Mouse (Mus musculus) adrenal gland, adult 18-20 months (tissue): Measurements from ENCODE around the gene Plekhg2. TPM values are rescaled to one million over a fixed set of nuclear protein-coding genes. Genes with fewer than 3 reads are reported as not detected.

ENCODE experiments used
- DNase-seq, 2 experiments: peaks; one replicate each; pipeline ENCODE4 v3.0.0; 2021 to 2022; ENCODE audit warnings: low spot score in 2 of 2
- total RNA-seq, 2 experiments: library from RNA; stranded (reverse); gene quantifications; 1 replicate in 1 of 2; 2 replicates in 1 of 2; pipeline ENCODE4 v1.2.3; 2021

The Plekhg2 gene
- total RNA-seq, 2 experiments from 2014 or later: 14.4 to 22.2 TPM

GRCm38 (mm10) chr7:28368276-28368920, 4.0 kb downstream of the Plekhg2 start:
- DNase-seq: no peak

DNA sequence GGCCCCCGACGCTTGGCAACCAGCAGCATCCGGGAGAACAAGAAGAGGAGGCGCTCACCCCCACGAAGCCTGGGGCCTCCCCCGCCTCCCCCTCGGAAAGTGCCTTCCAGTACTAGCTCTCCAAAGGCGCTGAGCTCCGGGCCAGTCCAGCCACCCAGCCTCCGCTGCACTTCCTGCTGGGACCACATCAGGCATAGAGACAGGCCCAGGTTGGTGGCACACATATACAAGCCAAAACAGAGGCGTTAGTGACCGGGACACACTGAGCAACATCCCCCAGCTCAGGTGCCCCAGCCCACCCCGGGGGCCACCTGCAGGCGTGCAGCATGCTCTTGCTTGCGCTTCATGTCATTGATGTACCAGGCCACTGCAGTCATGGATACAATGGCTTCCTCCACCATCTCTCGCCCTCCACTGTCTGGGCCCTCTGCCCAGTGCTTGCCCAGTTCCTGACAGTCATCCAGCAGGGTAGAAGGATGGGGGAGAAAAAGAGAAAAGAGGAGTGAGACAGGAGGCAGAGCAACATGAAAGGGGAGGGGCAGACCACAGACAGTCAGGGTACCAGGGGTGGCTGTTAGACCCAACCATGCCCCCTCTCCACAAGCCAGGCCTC, 4.6 kb downstream of the Plekhg2 start:
- no peak for DNase-seq

GRCm38 (mm10) chr7:28362441-28363060, 9.8 kb downstream of the Plekhg2 start:
- no peak for DNase-seq

- no peak for DNase-seq
Observed at GRCm38 (mm10) chr7:28361647-28362341, 10.6 kb downstream of the Plekhg2 start.

GRCm38 (mm10) chr7:28360291-28360690, 12.1 kb downstream of the Plekhg2 start:
- DNase-seq: no peak

GRCm38 (mm10) chr7:28359854-28360253, 12.5 kb downstream of the Plekhg2 start:
- DNase-seq: no peak

- DNase-seq: no peak
Observed at GRCm38 (mm10) chr7:28358431-28358830, 14.0 kb downstream of the Plekhg2 start.

DNA sequence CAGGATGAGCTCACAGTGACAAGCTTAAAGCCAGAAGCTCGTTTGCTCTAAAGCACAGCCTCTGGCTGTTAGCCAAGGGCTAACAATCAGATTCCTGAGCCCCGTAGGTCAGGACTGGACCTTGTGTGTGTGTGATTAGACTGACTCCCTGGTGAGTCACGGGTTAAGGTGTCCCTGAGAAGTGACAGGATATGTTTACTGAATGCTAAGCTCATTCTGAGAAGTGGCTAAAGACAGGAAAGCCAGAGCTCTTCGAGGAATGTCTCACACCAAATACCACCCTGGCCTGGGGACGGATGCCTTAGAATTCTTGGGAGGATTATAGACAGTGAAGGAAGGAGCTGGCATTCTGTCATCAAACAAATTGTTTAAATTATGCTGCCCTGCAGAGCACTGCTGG, 14.4 kb downstream of the Plekhg2 start:
- DNase-seq: no peak

DNA sequence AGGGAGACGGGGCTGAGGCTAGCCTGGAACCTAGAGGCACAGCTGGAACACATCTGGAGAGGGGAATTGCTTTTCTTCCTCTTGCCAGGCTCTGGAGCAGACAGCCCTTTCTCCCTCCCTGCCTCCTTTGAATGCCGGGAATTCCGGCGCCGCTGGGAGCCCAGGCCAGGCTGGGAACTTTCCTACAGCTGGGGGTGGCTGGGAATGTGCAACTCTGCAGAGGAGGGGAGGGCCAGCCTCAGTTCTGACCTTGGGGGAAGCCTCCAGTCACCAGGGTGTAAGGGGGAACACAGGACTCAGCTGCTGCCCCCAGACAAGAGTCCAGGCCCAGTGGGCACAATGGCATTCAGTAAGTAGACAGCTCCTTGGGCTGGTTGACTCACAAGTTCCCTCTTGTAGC, 15.4 kb downstream of the Plekhg2 start:
- DNase-seq: no peak

- DNase-seq: no peak
Observed at GRCm38 (mm10) chr7:28355221-28355620, 17.2 kb downstream of the Plekhg2 start.

DNA sequence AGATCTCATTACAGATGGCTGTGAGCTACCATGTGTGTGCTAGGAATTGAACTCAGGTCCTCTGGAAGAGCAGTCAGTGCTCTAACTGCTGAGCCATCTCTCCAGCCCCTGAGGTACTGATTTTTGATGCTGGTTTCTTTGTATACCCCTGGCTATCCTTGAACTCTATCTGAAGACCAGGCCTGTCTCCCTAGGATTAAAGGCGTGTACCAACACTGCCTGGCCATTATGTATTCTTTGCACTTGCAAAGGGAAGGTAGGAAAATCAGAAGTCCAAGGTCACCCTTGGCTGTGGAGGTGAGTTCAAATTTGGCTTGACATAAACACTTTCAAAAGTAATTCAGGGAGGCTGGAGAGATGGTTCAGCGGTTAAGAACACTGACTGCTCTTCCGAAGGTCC, 17.8 kb downstream of the Plekhg2 start:
- DNase-seq: no peak

DNA sequence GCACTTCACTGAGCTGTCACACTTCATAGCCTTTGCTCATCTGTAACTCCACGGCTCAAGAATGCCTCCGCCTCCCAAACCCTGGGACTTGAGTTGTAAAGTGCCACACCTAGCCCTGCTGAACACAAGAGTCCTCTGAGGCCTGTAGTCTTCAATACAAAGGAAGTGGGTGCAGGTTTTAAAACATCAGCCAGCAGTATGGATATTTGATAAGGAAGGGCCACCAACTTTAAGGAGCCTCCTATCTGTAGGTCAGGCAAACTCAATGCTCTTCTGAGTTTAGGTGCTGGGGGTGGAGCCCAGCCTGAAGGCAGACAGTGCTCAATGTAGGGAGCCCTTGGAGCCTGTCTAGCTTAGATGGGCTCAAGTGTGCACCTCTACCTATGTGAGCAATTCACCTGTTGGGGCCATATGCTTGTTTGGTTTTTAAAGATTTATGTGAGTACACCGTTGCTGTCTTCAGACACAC, 18.3 kb downstream of the Plekhg2 start:
- no peak for DNase-seq

- no peak for DNase-seq
Observed at GRCm38 (mm10) chr7:28353267-28353666, 19.1 kb downstream of the Plekhg2 start.

DNA sequence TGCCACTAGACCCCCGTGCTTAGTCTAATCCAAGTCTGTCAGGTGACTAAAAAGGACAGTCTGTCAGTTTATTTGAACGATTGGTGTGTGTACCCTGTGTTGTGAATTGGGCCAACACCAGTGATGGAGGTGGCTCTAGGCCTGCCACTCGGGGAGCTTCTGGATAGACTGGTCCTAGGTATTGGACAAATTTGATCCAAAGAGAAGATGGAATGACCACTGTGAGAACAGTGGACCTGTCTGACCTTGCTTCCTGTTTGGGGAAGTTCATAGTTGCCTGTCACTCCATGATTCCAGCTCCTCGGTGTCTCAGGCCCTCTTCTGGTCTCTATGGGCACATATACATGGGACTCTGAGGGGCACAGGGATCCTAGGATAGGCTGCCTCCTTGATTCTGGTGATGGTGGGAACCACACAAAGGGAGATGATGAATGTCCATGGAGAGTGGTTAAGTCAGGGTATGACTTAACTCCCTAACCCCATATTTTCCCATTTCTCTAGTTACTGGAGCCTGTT, 20.7 kb downstream of the Plekhg2 start:
- no peak for DNase-seq

GRCm38 (mm10) chr7:28350155-28350883, 22.1 kb downstream of the Plekhg2 start, which contains the start of gene Rps16:
Gene Rps16, plus strand, starts transcription at chr7:28350652.
- DNase-seq: peak; percentile 98

- no peak for DNase-seq
Observed at GRCm38 (mm10) chr7:28348601-28349000, 23.8 kb downstream of the Plekhg2 start.

DNA sequence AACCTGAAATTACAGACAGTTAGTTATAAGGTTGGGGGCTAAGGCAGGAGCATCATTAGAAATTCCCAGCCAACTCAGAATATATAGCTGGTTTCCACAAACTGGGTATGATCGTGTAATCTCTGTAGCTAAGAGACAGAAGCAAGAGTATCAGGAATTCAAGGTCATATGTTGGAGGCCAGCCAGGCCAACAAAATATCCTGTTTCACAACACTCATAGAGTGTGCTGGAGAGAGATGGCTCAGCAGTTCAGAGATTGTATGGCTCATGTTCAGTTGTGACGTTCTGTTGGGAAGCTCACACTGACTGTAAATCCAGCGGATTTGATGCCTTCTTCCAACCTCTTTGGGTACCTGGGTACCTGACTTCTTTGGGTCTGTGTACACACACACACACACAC, 24.7 kb downstream of the Plekhg2 start:
- DNase-seq: peak in 1 of 2 experiments; percentile 59

DNA sequence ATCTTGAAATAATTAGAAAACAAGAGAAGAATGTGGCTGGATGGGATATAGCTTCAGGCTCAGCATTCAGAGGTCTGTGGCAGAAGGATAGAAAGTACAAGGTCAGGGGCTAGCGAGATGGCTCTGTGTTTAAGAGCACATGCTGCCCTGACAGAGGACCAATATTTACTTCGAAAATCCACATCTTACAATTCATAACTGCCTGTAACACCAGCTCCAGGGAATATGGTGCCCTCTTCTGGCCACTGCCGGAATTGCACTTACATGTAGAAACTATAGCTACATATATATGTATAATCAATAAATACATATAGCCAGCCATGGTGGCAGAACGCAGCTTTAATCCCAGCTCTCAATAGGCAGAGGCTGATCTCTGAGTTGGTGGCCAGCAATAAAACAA, 27.8 kb downstream of the Plekhg2 start:
- DNase-seq: peak; percentile 58 to 69

DNA sequence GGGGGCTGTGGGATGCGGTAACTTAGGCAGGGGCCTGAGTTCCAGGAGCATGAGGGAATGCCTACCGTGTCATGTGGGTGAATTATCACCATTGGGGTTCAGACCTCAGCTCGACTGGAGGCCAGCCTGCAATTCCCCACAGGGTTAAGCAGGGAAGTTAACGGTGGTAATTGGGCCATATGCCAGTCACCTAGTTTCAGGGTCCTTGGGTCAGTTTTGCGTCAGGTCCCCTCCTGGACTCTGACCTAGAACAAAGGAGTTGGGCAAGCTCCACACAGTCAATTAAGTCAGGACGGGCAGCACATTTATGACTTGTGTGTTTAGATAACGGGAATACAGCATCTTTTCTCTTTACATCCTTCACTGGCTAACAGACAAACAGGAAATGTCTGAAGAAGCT, 31.0 kb downstream of the Plekhg2 start:
- DNase-seq: no peak

DNA sequence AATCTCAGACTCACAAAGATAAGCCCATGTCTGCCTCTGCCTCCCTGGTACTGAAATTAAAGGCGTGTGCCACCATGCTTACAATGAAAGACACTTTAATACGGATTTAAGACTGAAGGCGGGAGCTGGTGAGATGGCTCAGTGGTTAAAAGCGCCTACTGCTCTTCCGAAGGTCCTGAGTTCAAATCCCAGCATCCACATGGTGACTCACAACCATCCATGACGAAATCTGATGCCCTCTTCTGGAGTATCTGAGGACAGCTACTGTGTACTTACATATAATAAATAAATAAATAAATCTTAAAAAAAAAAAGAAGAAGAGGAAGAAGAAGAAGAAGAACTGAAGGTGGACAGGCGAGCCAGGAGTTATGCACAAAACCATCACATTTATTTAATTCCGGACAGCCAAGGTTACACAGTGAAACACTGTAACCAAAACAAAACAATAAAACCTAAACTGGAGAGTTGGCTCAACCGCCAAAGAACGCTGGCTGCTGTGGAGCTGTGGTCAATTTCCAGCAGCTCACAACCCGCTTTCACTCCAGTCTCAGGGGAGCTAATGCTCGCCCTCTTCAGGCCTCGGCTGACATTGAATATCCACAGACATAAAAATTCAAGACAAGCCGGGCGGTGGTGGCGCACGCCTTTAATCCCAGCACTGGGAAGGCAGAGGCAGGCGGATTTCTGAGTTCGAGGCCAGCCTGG, 33.0 kb downstream of the Plekhg2 start:
- DNase-seq: peak in 1 of 2 experiments; percentile 50
